Mouse (Mus musculus): ENCODE results near the gene Bcl2a1d. TPM values are rescaled to one million over a fixed set of nuclear protein-coding genes. Genes with fewer than 3 reads are reported as not detected.

Bcl2a1d gene
- total and polyA plus RNA-seq, 2 experiments from 2014 or later: not detected

Other genes starting within 250 kb of the Bcl2a1d start
- gene Syncrip, start 249.3 kb downstream of the Bcl2a1d start, total RNA-seq (2014; rRNA removed; ENCODE audit: low replicate concordance): 21.6 and 32.1 TPM in 2 replicates
- 34.2 and 41.4 TPM in 2 replicates for gene Syncrip, start 249.3 kb downstream of the Bcl2a1d start, polyA plus RNA-seq (2015; fragmentation: Nextera tagmentation; extraction: Ambion mirVana)
- 3.3 and 4.9 TPM in 2 replicates for gene Zfp949, start 183.9 kb downstream of the Bcl2a1d start, total RNA-seq (2014; rRNA removed; ENCODE audit: low replicate concordance)
- gene Zfp949, start 183.9 kb downstream of the Bcl2a1d start, polyA plus RNA-seq (2015; fragmentation: Nextera tagmentation; extraction: Ambion mirVana): 5.6 and 8.3 TPM in 2 replicates
- gene Trim43a, start 151.0 kb downstream of the Bcl2a1d start, total RNA-seq (2014; rRNA removed; ENCODE audit: low replicate concordance): not detected in 2 replicates
- gene Trim43a, start 151.0 kb downstream of the Bcl2a1d start, polyA plus RNA-seq (2015; fragmentation: Nextera tagmentation; extraction: Ambion mirVana): 0.12 and 0.14 TPM in 2 replicates
- 2.8 and 6.9 TPM in 2 replicates for gene Mthfsl, start 11.6 kb downstream of the Bcl2a1d start, total RNA-seq (2014; rRNA removed; ENCODE audit: low replicate concordance)
- gene Mthfsl, start 11.6 kb downstream of the Bcl2a1d start, polyA plus RNA-seq (2015; fragmentation: Nextera tagmentation; extraction: Ambion mirVana): 40.2 and 40.6 TPM in 2 replicates
- not detected in 2 replicates for gene Trim43c, start 107.2 kb upstream of the Bcl2a1d start, total RNA-seq (2014; rRNA removed; ENCODE audit: low replicate concordance)
- gene Trim43c, start 107.2 kb upstream of the Bcl2a1d start, polyA plus RNA-seq (2015; fragmentation: Nextera tagmentation; extraction: Ambion mirVana): 0.08 TPM in 1 of 2 replicates, not detected in the other
- not detected in 2 replicates for gene Bcl2a1a, start 225.0 kb upstream of the Bcl2a1d start, total RNA-seq (2014; rRNA removed; ENCODE audit: low replicate concordance)
- 0.15 and 0.41 TPM in 2 replicates for gene Bcl2a1a, start 225.0 kb upstream of the Bcl2a1d start, polyA plus RNA-seq (2015; fragmentation: Nextera tagmentation; extraction: Ambion mirVana)

Measured in heart, postnatal 0 days (tissue).